Mouse (Mus musculus): ENCODE results near the gene Phex.

The Phex gene

GRCm38 (mm10) chrX:157415212-157415611 is at the start of gene Phex:
Phex (minus strand) TSS chrX:157415312.
- DNase-seq (ENCODE audit: low read depth, low spot score): no peak

GRCm38 (mm10) chrX:157462716-157463115 is 47.6 kb upstream of the Phex start:
- no peak for DNase-seq (ENCODE audit: low read depth, low spot score)

- DNase-seq (ENCODE audit: low read depth, low spot score): no peak
Observed at GRCm38 (mm10) chrX:157454430-157454829, 39.3 kb upstream of the Phex start.

- DNase-seq (ENCODE audit: low read depth, low spot score): no peak
Observed at GRCm38 (mm10) chrX:157449000-157449399, 33.9 kb upstream of the Phex start.

- no peak for DNase-seq (ENCODE audit: low read depth, low spot score)
Observed at GRCm38 (mm10) chrX:157447431-157447830, 32.3 kb upstream of the Phex start.

GRCm38 (mm10) chrX:157434768-157435167 is 19.7 kb upstream of the Phex start:
- DNase-seq (ENCODE audit: low read depth, low spot score): no peak

- no peak for DNase-seq (ENCODE audit: low read depth, low spot score)
Observed at GRCm38 (mm10) chrX:157419451-157419850, 4.3 kb upstream of the Phex start.

- no peak for DNase-seq (ENCODE audit: low read depth, low spot score)
Observed at GRCm38 (mm10) chrX:157404919-157405318, 10.2 kb downstream of the Phex start.

GRCm38 (mm10) chrX:157391241-157391640 is 23.9 kb downstream of the Phex start:
- no peak for DNase-seq (ENCODE audit: low read depth, low spot score)

GRCm38 (mm10) chrX:157390102-157390501 is 25.0 kb downstream of the Phex start:
- no peak for DNase-seq (ENCODE audit: low read depth, low spot score)

- DNase-seq (ENCODE audit: low read depth, low spot score): no peak
Observed at GRCm38 (mm10) chrX:157388419-157388818, 26.7 kb downstream of the Phex start.

- DNase-seq (ENCODE audit: low read depth, low spot score): no peak
Observed at GRCm38 (mm10) chrX:157387025-157387424, 28.1 kb downstream of the Phex start.

- DNase-seq (ENCODE audit: low read depth, low spot score): no peak
Observed at GRCm38 (mm10) chrX:157378822-157379221, 36.3 kb downstream of the Phex start.

GRCm38 (mm10) chrX:157377456-157377855 is 37.7 kb downstream of the Phex start:
- DNase-seq (ENCODE audit: low read depth, low spot score): no peak

GRCm38 (mm10) chrX:157373873-157374272 is 41.2 kb downstream of the Phex start:
- DNase-seq (ENCODE audit: low read depth, low spot score): no peak

GRCm38 (mm10) chrX:157369166-157369565 is 45.9 kb downstream of the Phex start:
- no peak for DNase-seq (ENCODE audit: low read depth, low spot score)

GRCm38 (mm10) chrX:157355521-157355920 is 59.6 kb downstream of the Phex start:
- DNase-seq (ENCODE audit: low read depth, low spot score): no peak

- DNase-seq (ENCODE audit: low read depth, low spot score): no peak
Observed at GRCm38 (mm10) chrX:157346201-157346600, 68.9 kb downstream of the Phex start.

GRCm38 (mm10) chrX:157334726-157335125 is 80.4 kb downstream of the Phex start:
- no peak for DNase-seq (ENCODE audit: low read depth, low spot score)

GRCm38 (mm10) chrX:157329821-157330220 is 85.3 kb downstream of the Phex start:
- DNase-seq (ENCODE audit: low read depth, low spot score): no peak

- no peak for DNase-seq (ENCODE audit: low read depth, low spot score)
Observed at GRCm38 (mm10) chrX:157328396-157328795, 86.7 kb downstream of the Phex start.

- no peak for DNase-seq (ENCODE audit: low read depth, low spot score)
Observed at GRCm38 (mm10) chrX:157327756-157328155, 87.4 kb downstream of the Phex start.

GRCm38 (mm10) chrX:157324396-157324795 is 90.7 kb downstream of the Phex start:
- DNase-seq (ENCODE audit: low read depth, low spot score): no peak

- DNase-seq (ENCODE audit: low read depth, low spot score): no peak
Observed at GRCm38 (mm10) chrX:157310331-157310730, 104.8 kb downstream of the Phex start.
